In genomic region chr3:20509192-20509591, GRCm38 (mm10) we compare ENCODE assay signal across 9 mouse cellular contexts.
DNase-seq lines count a peak whose midpoint lies in the region; ATAC-seq and TF ChIP-seq lines count a peak whose summit lies in the region.
"Had no signal": no experiment of that assay in that cellular context is flagged by ENCODE, and none has a peak within 500 bp of the region (broad histone marks: within the 10 kb centered on the region; RNA-seq: fewer than 3 reads in every experiment).

No protein-coding gene starts in this region.

- WGBS in cerebellum, adult 2 months, result 0% methylated on average over 2 of the region's 2 CpGs

- H3K4me3 ChIP-seq in cerebellum, adult 2 months (replicated peaks; ENCODE audit: insufficient read depth, low read depth, low read length), result no peak overlapping the region
- H3K4me3 ChIP-seq: myocyte had no signal

- TF ChIP-seq CTCF in Patski (IDR thresholded peaks at IDR 0.05), result peak; percentile 82
- TF ChIP-seq CTCF in cerebellum, adult 2 months (IDR thresholded peaks at IDR 0.05; ENCODE audit: borderline replicate concordance, insufficient read depth, low read depth, low read length), result peak; percentile 52; the same call in 1 of the 2 replicates

- no peak for TF ChIP-seq POLR2A in cerebellum, adult 2 months (IDR thresholded peaks at IDR 0.05; ENCODE audit: borderline replicate concordance, insufficient read depth, low read length)

- H3K4me1 ChIP-seq in cerebellum, adult 2 months (ENCODE audit: control insufficient read depth, insufficient read depth, low read length), result no peaks in the 10 kb centered on the region

- in situ Hi-C loops in Patski (cut with MboI; ENCODE audit: low pct_unique_long_range_greater_than_20kb), result loop anchor here (25.0 kb wide), 1 partner anchor 597 kb away; no protein-coding TSS in a partner anchor

- POLR2A ChIA-PET in Patski (lab: Charles Lee), result no interaction called here

- no peaks in the 10 kb centered on the region for H3K27me3 ChIP-seq in Patski
- no peaks in the 10 kb centered on the region for H3K27me3 ChIP-seq in cerebellum, adult 2 months (ENCODE audit: control insufficient read depth, insufficient read depth, low read length)

- H3K27ac ChIP-seq in cerebellum, adult 2 months (ENCODE audit: insufficient read depth, low read length), result no peak overlapping the region

- ATAC-seq in Patski, result no peak
- ATAC-seq in megakaryocyte-erythroid progenitor cell, adult 5-6 weeks (replicated peaks; ENCODE audit: low FRiP score, low TSS enrichment, poor library complexity, severe bottlenecking), result peak; percentile 91
- no peak for ATAC-seq in monocyte, adult 5-6 weeks (replicated peaks; ENCODE audit: insufficient number of reproducible peaks, low FRiP score, low TSS enrichment, poor library complexity, severe bottlenecking)

- DNase-seq in Patski (ENCODE audit: low read depth, low spot score), result no peak
- peak; percentile 13 to 23 for DNase-seq in cerebellum, adult 2 months
- DNase-seq in frontal cortex, postnatal 10 days (ENCODE audit: low spot score in 2 of 2), result peak; percentile 26 to 57
- peak; percentile 68 for DNase-seq in induced T-regulatory cell, adult 2 months (ENCODE audit: low read depth)
- DNase-seq in left cerebral cortex, adult 18-20 months (ENCODE audit: low spot score in 2 of 2), result peak; percentile 81 to 86
- peak; percentile 86 for DNase-seq in right cerebral cortex, postnatal 4 days

- CTCF ChIA-PET in Patski (lab: Charles Lee), result interaction anchor here (1.1 to 1.8 kb wide), 3 partner anchors 11 to 13 kb away, joined by 3 to 6 read pairs (median 4); no protein-coding TSS in a partner anchor
